Mouse (Mus musculus) lung, embryonic 16.5 days (tissue): ENCODE data around the gene Klhdc8b. TPM values are rescaled to one million over a fixed set of nuclear protein-coding genes. Genes with fewer than 3 reads are reported as not detected.

ENCODE experiments used
- ATAC-seq: fragments of 200-750 bp; cut with Nextera tagmentation; 2 replicates; pipeline ENCODE4 v1.8.0; 2017; ENCODE audit warnings: low read depth, mild to moderate bottlenecking, moderate library complexity
- H3K27ac ChIP-seq: fragments of 300-500 bp; sonication (generic); 2 replicates; pipeline ENCODE4 v1.5.1; 2014; ENCODE audit warnings: mild to moderate bottlenecking, control low read depth, low read length
- H3K27me3 ChIP-seq: fragments of 300-500 bp; sonication (generic); 2 replicates; pipeline ENCODE4 v1.6.1; 2014; ENCODE audit warnings: low read depth, low read length, mixed read lengths; ENCODE audit not compliant: control insufficient read depth, insufficient read depth
- H3K36me3 ChIP-seq: fragments of 300-500 bp; sonication (generic); 2 replicates; pipeline ENCODE4 v1.6.1; 2014; ENCODE audit warnings: low read length; ENCODE audit not compliant: control insufficient read depth, insufficient read depth
- H3K4me1 ChIP-seq: fragments of 300-500 bp; sonication (generic); replicated peaks from 2 replicates; pipeline ENCODE4 v1.6.1; 2014; ENCODE audit warnings: low read length, mixed read lengths; ENCODE audit not compliant: control insufficient read depth, insufficient read depth
- H3K4me2 ChIP-seq: fragments of 300-500 bp; sonication (generic); 2 replicates; pipeline ENCODE4 v1.6.1; 2014; ENCODE audit warnings: low read depth, low read length, control low read depth
- H3K4me3 ChIP-seq: fragments of 300-500 bp; sonication (generic); 2 replicates; pipeline ENCODE4 v1.5.1; 2014; ENCODE audit warnings: mild to moderate bottlenecking, low read length, control low read depth
- H3K9ac ChIP-seq: fragments of 300-500 bp; sonication (generic); 2 replicates; pipeline ENCODE4 v1.6.1; 2014; ENCODE audit warnings: low read length, control low read depth
- H3K9me3 ChIP-seq: fragments of 300-500 bp; sonication (generic); 2 replicates; pipeline ENCODE4 v1.6.1; 2016; ENCODE audit warnings: low read length; ENCODE audit not compliant: control insufficient read depth
- WGBS: fragments of 180-500 bp; shearing (Covaris S2); extraction: QIAGEN DNeasy Blood & Tissue Kit; methylation state at CpG from one replicate; pipeline ENCODE4 v1.1.7; 2014; 5-methylcytosine and 5-hydroxymethylcytosine counted together
- polyA plus RNA-seq: library from polyadenylated mRNA; unstranded; fragments of >200 nt; fragmentation: Nextera tagmentation; extraction: Ambion mirVana; gene quantifications from 2 replicates; pipeline ENCODE4 v1.2.1, GENCODE M21; 2015

Gene Klhdc8b
- polyA plus RNA-seq, 1 experiment from 2014 or later: 76.6 TPM

- WGBS: 77% methylated on average over 16 of the region's 16 CpGs
- H3K36me3 ChIP-seq: peaks cover 63% of the 10 kb centered on the region
- no peaks in the 10 kb centered on the region for H3K27me3 ChIP-seq
- no peak overlapping the region for H3K27ac ChIP-seq
- H3K4me1 ChIP-seq: peaks cover 12% of the 10 kb centered on the region
- peak overlapping the region; percentile 84 for H3K4me3 ChIP-seq
- no peaks in the 10 kb centered on the region for H3K9me3 ChIP-seq
- H3K4me2 ChIP-seq: peak overlapping the region; percentile 86
- H3K9ac ChIP-seq: peak overlapping the region; percentile 93
- ATAC-seq: no peak
These were observed 30.8 kb upstream of the Klhdc8b start for GRCm38 (mm10) chr9:108492043-108492750.

- Histone ChIP-seq H3K9ac (peak overlapping the region; percentile 93), H3K27me3 (no peaks in the 10 kb centered on the region), H3K27ac (peak overlapping the region; percentile 96), H3K36me3 (peaks cover 63% of the 10 kb centered on the region), H3K9me3 (no peaks in the 10 kb centered on the region), H3K4me2 (peak overlapping the region; percentile 86), H3K4me3 (peak overlapping the region; percentile 84), H3K4me1 (peaks cover 12% of the 10 kb centered on the region)
- WGBS: 4% methylated on average over 12 of the region's 12 CpGs
- ATAC-seq: no peak; the same call in 1 of the 2 replicates
These were observed 29.9 kb upstream of the Klhdc8b start for GRCm38 (mm10) chr9:108491286-108491580.

- Histone ChIP-seq H3K4me3 (peak within 1 kb of the TSS; percentile 84), H3K4me2 (peak within 1 kb of the TSS; percentile 86), H3K4me1 (peaks cover 12% of the 10 kb centered on the region), H3K27ac (peak within 1 kb of the TSS; percentile 96), H3K9ac (peak within 1 kb of the TSS; percentile 93), H3K36me3 (peaks cover 62% of the 10 kb centered on the region), H3K27me3 (no peaks in the 10 kb centered on the region), H3K9me3 (no peaks in the 10 kb centered on the region)
- under 1% methylated on average over 68 of the region's 69 CpGs for WGBS
- ATAC-seq: peak; percentile 96
These were observed 29.3 kb upstream of the Klhdc8b start, which contains the start of gene Usp19 for GRCm38 (mm10) chr9:108490559-108491285. TSS of gene Usp19 (plus strand) at chr9:108490602.

- Histone ChIP-seq H3K4me1 (peaks cover 12% of the 10 kb centered on the region), H3K4me2 (peak overlapping the region; percentile 86), H3K4me3 (peak overlapping the region; percentile 84), H3K36me3 (peaks cover 63% of the 10 kb centered on the region), H3K9ac (peak overlapping the region; percentile 93), H3K27ac (peak overlapping the region; percentile 96), H3K27me3 (no peaks in the 10 kb centered on the region), H3K9me3 (no peaks in the 10 kb centered on the region)
- peak; percentile 4 for ATAC-seq
- WGBS: 58% methylated on average over 26 of the region's 26 CpGs
These were observed 28.5 kb upstream of the Klhdc8b start for GRCm38 (mm10) chr9:108489702-108490558.

- Histone ChIP-seq H3K9ac (no peak overlapping the region), H3K27ac (no peak overlapping the region), H3K4me1 (peaks cover 12% of the 10 kb centered on the region), H3K27me3 (no peaks in the 10 kb centered on the region), H3K36me3 (peaks cover 60% of the 10 kb centered on the region), H3K9me3 (no peaks in the 10 kb centered on the region), H3K4me3 (no peak overlapping the region), H3K4me2 (no peak overlapping the region)
- 92% methylated on average over 20 of the region's 20 CpGs for WGBS
- no peak for ATAC-seq
These were observed 27.8 kb upstream of the Klhdc8b start for GRCm38 (mm10) chr9:108489215-108489614.

- Histone ChIP-seq H3K4me1 (peaks cover 12% of the 10 kb centered on the region), H3K27ac (no peak overlapping the region), H3K27me3 (no peaks in the 10 kb centered on the region), H3K4me2 (no peak overlapping the region), H3K36me3 (peaks cover 59% of the 10 kb centered on the region), H3K4me3 (no peak overlapping the region), H3K9me3 (no peaks in the 10 kb centered on the region), H3K9ac (no peak overlapping the region)
- 94% methylated on average over 17 of the region's 17 CpGs for WGBS
- no peak for ATAC-seq
These were observed 27.0 kb upstream of the Klhdc8b start for GRCm38 (mm10) chr9:108488403-108488802.

GRCm38 (mm10) chr9:108486973-108487530, 25.7 kb upstream of the Klhdc8b start:
- no peaks in the 10 kb centered on the region for H3K9me3 ChIP-seq
- no peak overlapping the region for H3K4me2 ChIP-seq
- H3K36me3 ChIP-seq: peaks cover 65% of the 10 kb centered on the region
- no peak overlapping the region for H3K4me3 ChIP-seq
- WGBS: 90% methylated on average over 8 of the region's 8 CpGs
- no peak for ATAC-seq
- H3K27me3 ChIP-seq: no peaks in the 10 kb centered on the region
- no peak overlapping the region for H3K9ac ChIP-seq
- H3K27ac ChIP-seq: no peak overlapping the region
- H3K4me1 ChIP-seq: peaks cover 11% of the 10 kb centered on the region

GRCm38 (mm10) chr9:108485301-108485875, 24.0 kb upstream of the Klhdc8b start:
- no peak for ATAC-seq
- H3K9ac ChIP-seq: no peak overlapping the region
- 92% methylated on average over 19 of the region's 19 CpGs for WGBS
- peaks cover 71% of the 10 kb centered on the region for H3K36me3 ChIP-seq
- H3K4me2 ChIP-seq: no peak overlapping the region
- H3K4me1 ChIP-seq: peaks cover 14% of the 10 kb centered on the region
- no peak overlapping the region for H3K4me3 ChIP-seq
- H3K9me3 ChIP-seq: no peaks in the 10 kb centered on the region
- H3K27me3 ChIP-seq: no peaks in the 10 kb centered on the region
- H3K27ac ChIP-seq: no peak overlapping the region
